Mouse (Mus musculus) frontal cortex, postnatal 10 days (tissue): ENCODE results near the gene Cdc42ep5.
"Not testable (repeated sequence)": the region's sequence is repeated elsewhere in the genome, so short reads cannot be mapped to it uniquely, and the experiment has no call there.

Source experiments
- DNase-seq, 2 experiments: peaks; one replicate each; pipeline ENCODE4 v3.0.0; 2022; ENCODE audit warnings: low spot score in 2 of 2, mixed read lengths in 1 of 2

Gene Cdc42ep5

DNA sequence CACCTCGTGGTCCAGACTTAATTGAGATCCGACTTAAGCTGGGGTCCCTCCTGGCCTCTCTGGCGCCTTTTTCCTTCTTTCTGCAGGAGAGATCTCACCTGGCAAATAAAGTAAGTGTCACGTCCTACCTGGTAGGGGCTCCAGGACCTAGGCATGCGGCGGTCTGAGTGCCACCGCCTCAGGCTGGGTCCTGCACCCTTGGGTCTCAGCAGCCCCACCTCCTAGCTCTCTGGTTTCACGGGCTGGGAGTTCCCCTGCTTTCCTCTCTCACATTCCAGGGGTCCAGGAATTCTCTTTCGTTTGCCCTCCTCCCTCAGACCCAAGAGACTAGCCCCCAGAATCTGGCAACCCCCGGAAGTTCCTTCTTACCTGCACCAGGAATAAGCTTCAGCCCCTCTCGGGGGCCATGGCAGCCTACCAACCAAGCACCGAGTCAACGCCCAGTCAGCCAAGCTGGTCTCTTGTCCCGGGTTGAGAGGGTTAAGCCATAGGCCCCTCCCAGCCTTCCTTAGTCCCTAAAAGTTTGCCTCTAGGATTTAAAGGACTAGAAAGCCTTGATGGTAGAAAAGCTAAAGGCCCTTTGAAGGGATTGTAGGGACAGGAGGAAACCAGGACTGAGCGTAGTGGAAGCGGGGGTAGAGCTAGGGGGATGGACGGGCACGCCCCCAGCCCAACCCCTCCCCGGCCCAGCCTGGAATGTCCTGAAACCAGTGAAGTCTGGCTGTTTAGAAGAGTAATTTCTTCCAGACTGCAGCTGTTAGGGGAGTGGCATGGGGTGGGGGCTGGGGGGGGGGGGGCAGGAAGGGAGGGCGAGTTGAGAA, at the start of gene Cdc42ep5:
Cdc42ep5 (minus strand) TSS at position 771 of the 821 bp plus-strand sequence.
- DNase-seq = no peak

DNA sequence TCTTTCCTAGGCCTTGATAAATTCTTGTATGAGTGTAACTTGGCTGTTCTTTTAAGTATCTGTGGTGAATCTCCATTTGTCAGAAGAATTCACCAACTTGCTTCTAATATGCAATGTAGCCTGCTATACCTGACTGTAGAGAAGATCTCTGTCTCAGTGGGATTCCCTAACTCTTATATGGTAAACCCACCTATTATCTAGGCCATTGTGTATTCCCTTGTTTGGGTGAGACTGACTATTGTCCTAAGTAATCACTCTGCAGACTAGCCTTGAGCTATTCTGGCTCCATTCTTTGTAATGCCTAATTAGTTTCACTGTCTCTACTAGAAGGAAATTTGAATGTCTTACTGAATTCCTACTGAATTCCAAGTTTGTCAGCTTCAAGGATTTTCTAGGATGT, 48.8 kb upstream of the Cdc42ep5 start:
- not testable (repeated sequence) for DNase-seq

DNA sequence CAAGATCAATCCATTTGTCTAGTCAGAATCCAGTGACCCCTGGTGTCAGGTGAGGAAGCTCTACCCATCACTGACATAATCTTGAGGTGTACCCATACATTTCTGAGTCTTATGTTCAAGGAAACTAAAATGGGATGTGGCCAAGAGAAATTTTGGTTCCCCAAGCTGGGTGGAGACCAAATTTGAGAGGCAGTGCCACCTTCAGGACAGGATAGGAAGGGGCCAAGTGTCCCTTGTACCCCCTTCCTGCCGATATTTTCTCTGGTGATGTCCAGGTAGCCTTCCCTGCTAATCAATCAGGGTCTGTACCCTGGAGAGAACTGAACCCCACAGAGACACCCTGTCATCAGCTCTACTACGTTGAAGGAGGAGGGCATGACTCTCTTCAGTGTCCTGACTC, 44.0 kb upstream of the Cdc42ep5 start:
- DNase-seq = no peak

DNA sequence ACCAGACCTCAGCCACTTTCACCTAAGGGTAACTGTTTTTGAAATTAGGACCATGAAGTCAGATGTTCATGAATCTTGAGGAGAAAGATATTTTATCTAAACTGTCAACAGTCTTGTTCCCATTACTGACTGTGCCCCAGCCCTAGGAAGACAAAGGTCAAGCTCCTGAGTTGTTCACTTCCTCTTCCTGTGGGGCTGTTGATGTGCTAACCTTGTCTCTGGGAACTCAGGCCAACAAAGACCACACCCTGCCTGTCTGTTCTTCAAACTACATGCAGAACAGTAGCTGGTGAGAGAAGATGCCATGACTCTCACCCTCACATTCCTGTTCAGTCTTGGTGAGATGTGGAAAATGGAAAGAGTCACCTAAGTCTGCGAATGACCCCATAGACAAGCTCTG, 42.5 kb upstream of the Cdc42ep5 start:
- no peak for DNase-seq

DNA sequence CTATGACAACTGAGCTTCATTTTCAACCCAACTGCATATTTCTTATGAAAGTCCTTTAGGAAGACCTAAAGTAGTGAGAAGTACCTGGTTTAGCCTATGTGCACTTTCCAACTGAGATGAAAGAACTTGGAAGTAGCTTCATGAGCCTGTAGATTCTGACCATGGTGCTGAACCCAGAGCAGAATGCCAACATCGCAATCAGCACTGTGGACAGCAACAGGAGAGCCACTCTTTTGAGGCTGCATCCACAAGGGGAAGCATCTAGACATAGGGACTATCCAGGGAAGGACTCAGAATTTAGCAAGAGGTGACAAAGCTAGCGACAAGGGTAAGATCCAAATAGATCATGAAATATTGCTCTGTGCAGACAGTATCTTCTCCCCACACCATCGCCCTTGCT, 13.8 kb upstream of the Cdc42ep5 start:
- DNase-seq = no peak

DNA sequence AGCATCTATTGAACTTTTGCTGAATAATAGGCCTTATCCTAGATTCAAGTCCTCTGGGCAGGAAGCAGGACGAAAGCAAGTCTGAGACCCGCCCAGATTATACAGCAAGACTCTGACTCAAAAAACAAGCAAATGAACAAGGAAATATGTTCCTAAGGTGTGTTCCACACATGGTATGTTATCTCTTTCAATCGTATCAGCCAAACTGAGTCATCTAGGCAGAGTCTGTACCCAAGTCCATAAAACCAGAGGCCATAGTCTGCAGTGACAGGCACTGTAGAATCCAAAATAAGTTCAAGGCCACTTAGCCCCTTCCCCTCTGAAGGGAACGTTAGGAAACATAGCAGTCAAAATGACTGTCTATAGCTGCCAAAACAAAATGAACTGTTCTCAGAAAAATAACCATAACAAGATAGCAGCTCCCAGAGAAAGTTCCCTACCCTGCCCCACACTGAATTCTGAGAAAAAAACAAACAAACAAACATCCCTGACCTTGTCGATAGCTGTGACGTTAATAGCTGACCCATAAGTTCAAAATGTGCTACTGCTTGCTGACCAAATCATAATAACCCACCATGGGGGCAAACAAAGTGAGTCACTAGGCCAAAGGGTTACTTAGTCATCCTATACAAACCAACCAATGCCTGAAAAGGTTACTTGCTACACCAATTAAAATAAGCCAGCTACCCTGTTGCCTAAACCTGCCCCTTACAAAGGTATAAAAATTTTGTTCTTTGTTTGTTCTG, 5.7 kb upstream of the Cdc42ep5 start:
- no peak for DNase-seq

DNA sequence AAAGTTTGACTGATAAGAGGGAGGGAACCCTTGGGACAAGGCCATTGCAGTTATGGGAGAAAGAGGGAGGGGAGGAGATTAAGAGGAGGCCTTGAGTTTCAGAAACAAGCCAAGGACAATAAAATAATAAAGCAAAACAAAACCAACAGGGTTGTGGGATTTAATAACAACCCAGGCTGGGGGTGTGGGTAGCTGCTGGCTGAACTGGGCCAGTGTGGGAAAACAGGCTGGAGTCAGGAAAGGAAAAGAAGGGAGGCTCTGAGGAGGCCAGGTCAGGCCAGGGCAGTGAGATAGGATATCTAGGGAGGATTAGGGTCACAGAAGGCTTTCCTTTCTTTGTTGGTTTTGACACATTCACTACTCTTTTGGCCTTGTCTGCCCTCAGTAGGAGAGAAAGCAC, 2.4 kb upstream of the Cdc42ep5 start:
- DNase-seq = no peak

DNA sequence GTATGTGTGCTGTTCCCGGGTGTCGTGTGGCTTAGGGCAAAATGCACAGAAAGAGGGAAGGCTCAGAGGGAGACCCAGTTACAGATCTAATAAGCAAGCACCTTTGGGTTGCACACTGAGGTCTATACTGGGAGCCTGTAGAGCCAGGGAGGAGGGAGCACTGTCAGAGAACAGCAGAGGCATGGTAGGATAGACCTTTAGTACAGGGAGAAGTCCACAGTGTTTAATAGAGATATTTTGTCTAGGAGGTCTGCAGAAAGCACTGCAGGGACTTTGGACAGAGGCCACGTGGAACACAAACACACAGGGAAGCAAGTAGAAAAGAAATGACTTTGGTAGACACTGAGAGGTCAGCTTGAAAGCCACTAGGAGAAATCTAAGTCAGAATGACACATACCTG, 626 bp upstream of the Cdc42ep5 start:
- DNase-seq = no peak

DNA sequence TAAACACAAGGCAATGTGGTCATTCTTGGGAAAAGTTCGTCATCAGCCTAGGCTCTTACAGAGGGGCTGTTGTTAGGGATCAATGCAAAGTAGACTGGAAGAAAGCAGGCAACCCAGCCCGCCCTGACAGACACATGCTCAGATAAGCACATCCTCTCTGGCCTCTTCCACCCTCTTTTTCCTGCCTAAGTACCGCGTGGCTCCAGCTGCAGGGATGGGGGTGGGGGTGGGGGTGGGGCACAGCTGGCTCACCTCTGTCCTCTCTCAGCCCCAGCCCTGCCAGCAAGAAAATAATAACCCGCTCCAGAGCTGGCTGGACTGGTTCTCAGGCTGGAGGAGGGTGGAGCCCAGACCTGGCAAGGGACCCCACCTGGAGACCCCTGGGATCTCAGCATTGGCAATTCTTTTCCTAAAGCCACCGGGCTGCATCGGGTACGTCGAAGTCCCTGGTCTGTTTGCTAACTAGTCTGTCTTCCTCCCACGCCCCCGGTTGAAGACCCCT, 1.0 kb downstream of the Cdc42ep5 start:
- DNase-seq = no peak

DNA sequence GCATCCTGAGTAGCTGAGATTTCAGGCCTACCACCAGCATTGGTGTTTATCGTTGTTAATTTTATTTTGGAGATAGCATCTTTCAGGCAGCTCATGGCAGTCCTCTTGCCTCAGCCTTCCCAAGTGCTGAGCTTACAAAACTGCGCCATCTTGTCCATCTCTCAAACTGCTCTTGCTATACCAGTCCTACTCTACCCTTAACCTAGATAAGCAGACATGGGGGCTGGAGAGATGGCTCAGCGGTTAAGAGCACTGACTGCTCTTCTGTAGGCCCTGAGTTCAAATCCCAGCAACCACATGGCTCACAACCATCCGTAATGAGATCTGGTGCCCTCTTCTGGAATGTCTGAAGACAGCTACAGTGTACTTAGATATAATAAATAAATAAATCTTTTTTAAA, 3.1 kb downstream of the Cdc42ep5 start:
- DNase-seq = not testable (repeated sequence)

DNA sequence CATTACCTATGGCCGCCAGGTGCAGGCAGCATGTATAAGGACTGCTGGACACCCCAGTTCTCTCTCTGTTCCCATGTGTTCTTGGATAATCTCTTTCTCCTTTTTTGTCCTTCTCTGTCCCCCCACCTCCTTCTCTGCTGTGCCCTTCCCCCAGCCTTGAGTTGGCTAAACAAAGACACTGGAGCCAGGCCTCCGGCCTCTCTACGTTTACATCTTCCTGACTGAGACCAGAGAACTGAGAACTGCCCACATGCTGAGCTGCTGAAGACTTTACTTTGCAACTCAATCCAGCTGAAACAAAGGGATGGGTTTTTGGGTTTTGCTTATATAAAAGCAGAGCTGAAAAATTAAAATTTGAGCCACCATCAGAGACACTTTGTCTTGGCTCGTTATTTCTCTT, 9.7 kb downstream of the Cdc42ep5 start:
- DNase-seq = no peak

DNA sequence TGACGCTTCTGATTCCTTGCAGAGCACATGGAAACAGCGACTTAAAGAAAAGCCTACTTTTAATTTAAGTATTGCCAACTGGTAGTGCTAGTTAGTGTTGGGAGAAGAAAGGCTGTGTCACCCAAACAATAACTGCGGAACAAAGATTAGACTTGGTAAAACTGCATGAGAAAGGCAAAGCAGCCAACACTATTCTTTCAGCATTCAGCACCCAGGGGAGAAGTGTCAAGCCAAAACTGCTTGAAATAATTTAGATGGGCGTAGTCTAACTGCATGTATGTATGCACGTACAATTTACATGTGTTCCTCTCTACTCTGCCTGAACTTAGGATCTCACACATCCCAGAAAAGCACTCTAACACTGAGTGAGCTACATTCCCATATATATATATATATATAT, 10.3 kb downstream of the Cdc42ep5 start:
- no peak for DNase-seq

DNA sequence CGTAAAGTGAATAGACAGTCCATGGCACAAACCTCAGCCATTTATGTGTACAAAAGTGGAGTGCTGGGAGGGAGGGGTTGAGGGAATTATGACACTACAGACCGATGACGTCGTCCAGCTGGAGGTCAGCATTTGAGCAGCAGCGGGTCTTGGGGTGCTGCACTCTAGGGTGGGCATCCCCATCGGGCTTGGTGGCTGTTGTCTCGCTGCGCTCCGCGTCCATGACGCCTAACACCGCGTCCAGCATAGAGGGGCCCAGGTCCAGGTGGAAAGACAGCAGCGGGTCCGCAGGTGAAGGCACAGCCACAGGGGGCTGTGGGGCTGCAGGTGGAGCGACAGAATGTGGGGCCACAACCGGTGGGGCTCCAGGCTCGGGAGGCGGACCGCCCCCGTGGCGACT, 13.4 kb downstream of the Cdc42ep5 start:
- DNase-seq = peak in 1 of 2 experiments; percentile 32

DNA sequence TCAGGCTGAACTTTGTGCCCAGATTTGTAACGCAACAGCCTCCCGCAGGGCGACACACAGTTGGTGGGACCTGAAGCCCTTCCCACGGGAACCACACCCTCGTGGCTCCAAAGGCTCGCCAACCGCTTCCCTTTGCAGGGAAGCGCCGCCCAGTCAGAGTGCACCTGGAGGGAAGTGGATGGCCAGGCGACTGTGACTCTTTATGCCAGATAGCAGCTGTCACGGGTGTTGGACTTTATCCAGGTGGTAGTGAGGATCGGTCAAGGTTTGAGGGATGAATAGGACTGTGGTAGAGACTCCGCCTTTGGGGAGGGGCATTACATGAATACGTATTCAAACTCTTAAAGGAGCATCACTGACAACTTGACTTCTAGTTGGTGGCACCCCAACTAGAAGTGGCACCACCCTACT, 13.8 kb downstream of the Cdc42ep5 start:
- DNase-seq = peak; percentile 28 to 38

DNA sequence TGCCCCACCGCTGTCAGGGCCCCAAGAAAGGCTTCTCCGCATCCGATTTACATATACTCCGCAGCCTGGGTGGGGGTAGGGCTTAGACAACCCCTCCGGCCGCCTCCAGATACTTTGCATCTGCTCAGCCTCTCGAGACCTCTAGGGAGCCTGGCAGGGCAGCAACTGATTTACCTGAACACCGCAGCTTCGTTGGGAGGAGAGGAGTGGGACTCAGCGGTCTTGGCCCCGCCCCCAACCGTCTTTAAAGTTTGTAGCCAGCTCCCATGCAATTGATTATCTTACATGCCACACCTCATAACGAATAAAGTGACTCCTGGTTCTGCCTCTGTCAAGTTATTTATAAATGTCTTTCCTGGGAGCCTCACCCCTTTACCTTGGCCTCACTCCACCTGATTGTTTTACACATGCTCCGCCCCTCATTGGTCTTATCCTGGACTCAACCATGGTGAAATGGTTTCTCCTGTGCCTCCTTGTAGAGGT, 14.6 kb downstream of the Cdc42ep5 start, which contains the start of gene Leng9:
Leng9 (minus strand) TSS at position 316 of the 483 bp plus-strand sequence.
- peak; percentile 55 to 61 for DNase-seq

DNA sequence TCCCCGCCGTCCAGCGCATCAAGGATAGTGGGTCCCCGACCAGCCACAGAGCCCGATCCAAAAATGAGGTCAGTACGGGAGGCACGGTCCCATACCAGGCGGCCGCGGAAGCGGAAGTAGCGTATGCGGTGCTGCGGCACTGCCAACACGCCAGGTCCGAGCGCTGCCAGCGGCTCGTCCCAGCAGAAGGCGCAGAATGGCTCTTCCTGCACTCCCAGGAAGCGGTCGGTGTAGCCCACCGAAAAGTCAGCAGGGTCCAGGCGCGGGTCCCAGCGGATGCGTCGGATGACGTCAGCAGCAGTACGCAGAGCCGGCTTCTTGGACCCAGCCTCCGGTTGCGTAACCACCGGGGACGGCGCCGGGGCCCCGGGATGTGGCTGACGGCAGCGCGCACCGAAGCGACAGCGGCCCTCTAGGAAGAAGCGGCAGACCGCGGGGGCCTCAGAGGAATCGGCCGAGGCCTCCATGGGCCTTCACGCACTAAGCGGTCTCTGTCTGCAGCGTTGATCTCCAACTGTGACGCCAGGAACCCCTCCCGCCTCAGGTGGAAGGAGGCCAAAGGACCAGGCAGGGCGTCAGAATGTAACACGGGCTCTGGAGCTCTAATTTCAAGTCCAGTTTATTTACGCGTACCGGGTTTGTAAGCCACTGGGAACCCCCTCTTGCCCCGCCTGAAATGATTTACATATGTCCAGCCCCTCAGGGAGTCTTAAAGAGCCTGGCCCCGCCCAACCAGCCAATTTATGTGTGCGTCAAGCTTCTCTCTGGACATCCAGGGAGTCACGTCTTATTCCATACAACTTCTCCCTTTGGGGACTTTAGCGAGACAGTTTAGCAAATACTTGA, 15.2 kb downstream of the Cdc42ep5 start:
- peak; percentile 78 to 84 for DNase-seq

DNA sequence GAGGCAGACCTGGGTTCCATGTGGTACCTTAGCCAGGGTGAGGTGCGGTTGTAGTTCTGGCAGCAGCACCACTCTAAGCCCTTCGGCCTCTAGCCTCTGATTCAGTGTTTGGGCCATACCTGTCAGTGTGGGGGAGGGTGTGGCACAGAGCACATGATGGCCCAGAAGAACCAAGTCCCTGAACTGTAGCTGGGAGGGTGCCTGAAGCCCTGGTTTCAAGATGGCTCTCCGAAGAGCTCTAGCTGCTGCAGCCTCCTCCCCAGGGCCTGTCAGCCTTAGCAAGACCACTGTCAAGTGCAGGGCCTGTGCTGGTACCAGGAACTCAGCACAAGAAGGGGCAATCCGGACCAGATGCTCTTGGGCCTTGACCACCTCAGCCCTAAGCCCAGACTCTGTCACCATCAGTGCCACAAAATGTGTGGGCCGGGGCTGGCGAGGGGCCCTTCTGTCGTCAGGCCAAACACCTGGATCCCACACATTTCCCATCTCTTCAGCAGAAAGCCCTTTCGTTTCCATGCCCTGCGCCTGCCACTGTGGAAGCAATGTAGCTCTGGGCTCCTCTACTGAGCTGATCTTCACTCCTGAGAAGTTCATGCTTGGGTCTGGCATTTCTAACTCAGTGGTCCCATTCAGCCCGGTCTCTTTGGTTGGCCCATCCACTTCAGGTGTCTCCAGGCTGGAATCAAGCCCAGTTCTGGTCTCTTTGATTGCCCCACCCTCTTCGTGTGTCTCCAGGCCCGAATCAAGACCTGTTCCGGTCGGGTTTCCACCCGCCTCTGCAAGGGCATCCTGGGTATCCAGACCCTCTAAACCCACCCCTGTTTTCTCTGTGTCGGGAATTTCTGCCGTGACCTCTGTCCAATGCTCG, 16.1 kb downstream of the Cdc42ep5 start:
- peak; percentile 38 to 47 for DNase-seq

DNA sequence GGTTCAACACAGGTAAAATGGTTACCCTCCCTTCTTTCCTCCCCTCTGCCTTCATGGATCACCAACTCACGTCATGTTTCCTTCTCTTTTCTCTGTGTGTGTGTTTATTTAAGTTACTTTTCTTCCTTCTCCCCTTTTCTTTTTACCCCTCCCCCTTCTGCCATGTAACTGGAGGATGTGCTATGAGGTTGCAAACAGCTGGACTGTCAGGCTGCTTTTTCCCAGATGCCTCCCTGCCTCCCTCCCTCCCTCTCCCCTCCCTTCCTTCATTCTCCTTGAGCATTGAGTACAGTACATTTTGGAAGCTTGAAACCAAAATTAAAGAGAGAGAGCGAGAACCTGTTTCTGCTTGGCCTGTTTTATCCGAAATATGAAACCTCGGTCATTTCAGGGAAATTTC, 16.8 kb downstream of the Cdc42ep5 start:
- DNase-seq = no peak

DNA sequence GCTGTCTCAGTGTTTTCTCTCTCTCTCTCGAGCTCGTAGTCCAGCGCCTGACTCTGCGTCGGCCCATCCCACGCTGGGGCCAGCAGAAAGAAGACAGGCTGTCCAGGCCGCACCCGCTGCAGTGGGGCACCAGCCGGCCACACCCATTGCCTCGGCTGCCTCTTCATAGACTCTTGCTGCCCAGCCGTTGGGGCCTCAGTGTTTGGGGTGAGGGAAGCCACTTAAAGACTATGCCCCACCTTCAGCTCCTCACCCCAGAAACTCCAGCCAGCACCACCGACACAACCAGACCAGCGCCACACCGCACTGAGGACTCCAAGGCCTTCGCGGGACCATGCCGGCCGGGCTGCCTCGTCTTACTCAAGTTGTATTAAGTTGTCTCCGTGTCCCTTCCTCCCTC, 17.3 kb downstream of the Cdc42ep5 start:
- DNase-seq = peak; percentile 10 to 27
